ENCODE assay signal across 26 mouse cellular contexts in genomic region chr4:97803791-97804190, GRCm38 (mm10). TPM values are rescaled to one million over a fixed set of nuclear protein-coding genes. Genes with fewer than 3 reads are reported as not detected.
DNase-seq lines count a peak whose midpoint lies in the region; ATAC-seq and TF ChIP-seq lines count a peak whose summit lies in the region.
"Had no signal": no experiment of that assay in that cellular context is flagged by ENCODE, and none has a peak within 500 bp of the region (broad histone marks: within the 10 kb centered on the region; RNA-seq: fewer than 3 reads in every experiment).

No protein-coding gene starts in this region.

- no peaks in the 10 kb centered on the region for H3K36me3 ChIP-seq in liver, postnatal 0 days (replicated peaks; ENCODE audit: insufficient read depth, low read length)
- H3K36me3 ChIP-seq in liver, embryonic 11.5 days (ENCODE audit: control insufficient read depth, insufficient read depth, low read length), result peaks cover 2% of the 10 kb centered on the region; the same call in 1 of the 2 replicates
- H3K36me3 ChIP-seq in forebrain, embryonic 10.5 days (replicated peaks), result peaks cover 16% of the 10 kb centered on the region

- WGBS in liver, postnatal 0 days (ENCODE audit: insufficient replicate concordance), result 64% methylated on average over 3 of the region's 3 CpGs
- 65% methylated on average over 3 of the region's 3 CpGs for WGBS in liver, embryonic 11.5 days
- WGBS in forebrain, embryonic 10.5 days, result 67% methylated on average over 3 of the region's 3 CpGs

- no peaks in the 10 kb centered on the region for H3K9me3 ChIP-seq in liver, postnatal 0 days (ENCODE audit: low read length)
- H3K9me3 ChIP-seq in liver, embryonic 11.5 days (ENCODE audit: control insufficient read depth, low read length), result no peaks in the 10 kb centered on the region
- H3K9me3 ChIP-seq in forebrain, embryonic 10.5 days, result 0 out of 2 replicates have a peak, but pooled peaks cover 6% of the 10 kb centered on the region
- H3K9me3 ChIP-seq: heart, embryonic 12.5 days; heart, embryonic 15.5 days had no signal

- peak; percentile 23 to 27 for DNase-seq in adrenal gland, postnatal 36 days
- DNase-seq in adrenal gland, adult 18-20 months (ENCODE audit: low spot score in 2 of 2), result no peak
- DNase-seq in liver, postnatal 0 days, result peak; percentile 74
- no peak for DNase-seq in liver, embryonic 11.5 days (ENCODE audit: low spot score)
- peak; percentile 31 for DNase-seq in retina, embryonic 14.5 days (ENCODE audit: low spot score)
- DNase-seq in cerebellum, postnatal 14 days, result no peak
- DNase-seq in forebrain, embryonic 10.5 days (ENCODE audit: extremely low spot score, low spot score), result no peak
- DNase-seq: adrenal gland, adult 8-10 months; B cell, adult 2 months; cerebellum, adult 11-12 months; cerebellum, adult 8-10 months; cerebellum, postnatal 10 days; forebrain, postnatal 0 days; gastrocnemius, adult 2 months; gastrocnemius, postnatal 14 days; heart, adult 18-20 months; heart, postnatal 14 days; heart, postnatal 4 days had no signal

- TF ChIP-seq EP300 in liver, postnatal 0 days (IDR thresholded peaks at IDR 0.05; ENCODE audit: low read depth), result peak; percentile 63

- no peak for TF ChIP-seq CTCF in liver, postnatal 0 days (IDR thresholded peaks at IDR 0.05; ENCODE audit: low read depth)

- no peak overlapping the region for H3K4me3 ChIP-seq in liver, postnatal 0 days (ENCODE audit: low read depth, low read length)
- no peak overlapping the region for H3K4me3 ChIP-seq in liver, embryonic 11.5 days (ENCODE audit: low read depth, low read length)
- H3K4me3 ChIP-seq in forebrain, embryonic 10.5 days, result no peak overlapping the region
- H3K4me3 ChIP-seq: gastrocnemius, adult 2 months; heart, embryonic 12.5 days; heart, embryonic 15.5 days had no signal

- H3K4me1 ChIP-seq in liver, postnatal 0 days (ENCODE audit: insufficient read depth), result peaks cover 11% of the 10 kb centered on the region
- no peaks in the 10 kb centered on the region; the same call in 1 of the 2 replicates for H3K4me1 ChIP-seq in liver, embryonic 11.5 days (replicated peaks; ENCODE audit: control insufficient read depth, insufficient read depth, low read length)
- H3K4me1 ChIP-seq in forebrain, embryonic 10.5 days, result peaks cover 23% of the 10 kb centered on the region

- H3K4me2 ChIP-seq in liver, postnatal 0 days (ENCODE audit: low read depth, low read length), result no peak overlapping the region
- no peak overlapping the region for H3K4me2 ChIP-seq in liver, embryonic 11.5 days
- H3K4me2 ChIP-seq: heart, embryonic 12.5 days; heart, embryonic 15.5 days; hindbrain, embryonic 14.5 days had no signal

- no peak overlapping the region for H3K9ac ChIP-seq in liver, postnatal 0 days (replicated peaks)
- H3K9ac ChIP-seq in liver, embryonic 11.5 days (ENCODE audit: low read depth, low read length), result no peak overlapping the region
- H3K9ac ChIP-seq: forebrain, postnatal 0 days; heart, embryonic 12.5 days; heart, embryonic 15.5 days; hindbrain, embryonic 14.5 days had no signal

- no peaks in the 10 kb centered on the region for H3K27me3 ChIP-seq in liver, postnatal 0 days (ENCODE audit: insufficient read depth, low read length)
- no peaks in the 10 kb centered on the region for H3K27me3 ChIP-seq in liver, embryonic 11.5 days (replicated peaks; ENCODE audit: control insufficient read depth, insufficient read depth, low read length)
- H3K27me3 ChIP-seq in forebrain, embryonic 10.5 days (ENCODE audit: poor library complexity, severe bottlenecking), result no peaks in the 10 kb centered on the region
- H3K27me3 ChIP-seq: CH12.LX; heart, embryonic 12.5 days; heart, embryonic 15.5 days had no signal

- peak overlapping the region; percentile 45; the same call in 1 of the 2 replicates for H3K27ac ChIP-seq in liver, postnatal 0 days (ENCODE audit: low read depth)
- H3K27ac ChIP-seq in liver, embryonic 11.5 days (ENCODE audit: low read depth, low read length), result no peak overlapping the region
- no peak overlapping the region for H3K27ac ChIP-seq in forebrain, embryonic 10.5 days
- H3K27ac ChIP-seq: gastrocnemius, adult 2 months; heart, embryonic 15.5 days; hindbrain, embryonic 14.5 days; hindbrain, postnatal 0 days had no signal

- ATAC-seq in liver, postnatal 0 days, result peak; percentile 84
- no peak for ATAC-seq in liver, embryonic 11.5 days (replicated peaks; ENCODE audit: low FRiP score)
- ATAC-seq: forebrain, embryonic 14.5 days; forebrain, postnatal 0 days; hindbrain, postnatal 0 days; inflammation-experienced regulatory T-cells, adult 6 months had no signal

RNA-seq across cellular contexts. Expression of gene E130114P18Rik, which starts 25.9 kb away (rescaled TPM):
- not detected for total RNA-seq in adrenal gland, postnatal 36 days (2021)
- total RNA-seq in adrenal gland, adult 18-20 months (2021), result under 1 TPM; 0.26 to 0.27 TPM
- not detected in 2 replicates for polyA plus RNA-seq in liver, postnatal 0 days (2015; fragmentation: Nextera tagmentation; extraction: Ambion mirVana)
- polyA plus RNA-seq in liver, embryonic 11.5 days (2014; fragmentation: Nextera tagmentation; extraction: Ambion mirVana), result 0.60 and 0.68 TPM in 2 replicates
- polyA plus RNA-seq in forebrain, embryonic 10.5 days (2016; fragmentation: Nextera tagmentation; extraction: Ambion mirVana), result 14.3 and 21.3 TPM in 2 replicates
- total RNA-seq: CH12.LX; gastrocnemius, adult 2 months; heart, adult 18-20 months; heart, postnatal 14 days; heart, postnatal 4 days had no signal
- polyA plus RNA-seq: G1E; inflammation-experienced regulatory T-cells, adult 6 months had no signal

RNA-seq across cellular contexts. Expression of gene Nfia, which starts 31.3 kb away (rescaled TPM):
- 100 to 1,000 TPM; 124 to 204 TPM for total RNA-seq in adrenal gland, postnatal 36 days (2021)
- total RNA-seq in adrenal gland, adult 18-20 months (2021), result 100 to 1,000 TPM; 109 to 132 TPM
- polyA plus RNA-seq in liver, postnatal 0 days (2015; fragmentation: Nextera tagmentation; extraction: Ambion mirVana), result 9.9 TPM in 2 replicates
- polyA plus RNA-seq in liver, embryonic 11.5 days (2014; fragmentation: Nextera tagmentation; extraction: Ambion mirVana), result 8.7 and 11.3 TPM in 2 replicates
- 10.9 and 17.6 TPM in 2 replicates for polyA plus RNA-seq in forebrain, embryonic 10.5 days (2016; fragmentation: Nextera tagmentation; extraction: Ambion mirVana)
- total RNA-seq: CH12.LX had no signal

Comparison
In these comparisons a context has a peak if more than half of its experiments do, and no peak if none do; other contexts are left out.
1. DNase-seq: peak in adrenal gland, postnatal 36 days (2 of 2), liver, postnatal 0 days (single experiment) and retina, embryonic 14.5 days (single experiment); none in adrenal gland, adult 18-20 months (0 of 2), liver, embryonic 11.5 days (single experiment), cerebellum, postnatal 14 days (0 of 2) and forebrain, embryonic 10.5 days (single experiment).